Mouse (Mus musculus) neural tube, embryonic 12.5 days (tissue): ENCODE data around the gene Tns4. TPM values are rescaled to one million over a fixed set of nuclear protein-coding genes. Genes with fewer than 3 reads are reported as not detected.

Experiments used
- ATAC-seq: fragments of 200-750 bp; cut with Nextera tagmentation; 2 replicates; pipeline ENCODE4 v1.8.0; 2017; ENCODE audit warnings: low read depth, mild to moderate bottlenecking, moderate TSS enrichment, moderate library complexity; ENCODE audit not compliant: low FRiP score
- H3K27ac ChIP-seq: fragments of 300-500 bp; sonication (generic); 2 replicates; pipeline ENCODE4 v1.5.1; 2016
- H3K27me3 ChIP-seq: fragments of 300-500 bp; sonication (generic); replicated peaks from 2 replicates; pipeline ENCODE4 v1.6.1; 2016; ENCODE audit warnings: mild to moderate bottlenecking
- H3K36me3 ChIP-seq: fragments of 300-500 bp; sonication (generic); 2 replicates; pipeline ENCODE4 v1.6.1; 2016; ENCODE audit warnings: mild to moderate bottlenecking
- H3K4me1 ChIP-seq: fragments of 300-500 bp; sonication (generic); 2 replicates; pipeline ENCODE4 v1.6.1; 2016
- H3K4me2 ChIP-seq: fragments of 300-500 bp; sonication (generic); replicated peaks from 2 replicates; pipeline ENCODE4 v1.6.1; 2016; ENCODE audit warnings: mild to moderate bottlenecking
- H3K4me3 ChIP-seq: fragments of 300-500 bp; sonication (generic); 2 replicates; pipeline ENCODE4 v1.5.1; 2016
- H3K9ac ChIP-seq: fragments of 300-500 bp; sonication (generic); 2 replicates; pipeline ENCODE4 v1.6.1; 2016; ENCODE audit warnings: mild to moderate bottlenecking
- H3K9me3 ChIP-seq: fragments of 300-500 bp; sonication (generic); 2 replicates; pipeline ENCODE4 v1.6.1; 2016; ENCODE audit warnings: mild to moderate bottlenecking
- WGBS: fragments of 180-500 bp; shearing (Covaris S2); methylation state at CpG from one replicate; pipeline ENCODE4 v1.1.7; 2016; 5-methylcytosine and 5-hydroxymethylcytosine counted together
- polyA plus RNA-seq: library from polyadenylated mRNA; unstranded; fragments of >200 nt; fragmentation: Nextera tagmentation; extraction: Ambion mirVana; gene quantifications from 2 replicates; pipeline ENCODE4 v1.2.1, GENCODE M21; 2016

Gene Tns4
- polyA plus RNA-seq, 1 experiment from 2014 or later = 0.22 TPM

DNA sequence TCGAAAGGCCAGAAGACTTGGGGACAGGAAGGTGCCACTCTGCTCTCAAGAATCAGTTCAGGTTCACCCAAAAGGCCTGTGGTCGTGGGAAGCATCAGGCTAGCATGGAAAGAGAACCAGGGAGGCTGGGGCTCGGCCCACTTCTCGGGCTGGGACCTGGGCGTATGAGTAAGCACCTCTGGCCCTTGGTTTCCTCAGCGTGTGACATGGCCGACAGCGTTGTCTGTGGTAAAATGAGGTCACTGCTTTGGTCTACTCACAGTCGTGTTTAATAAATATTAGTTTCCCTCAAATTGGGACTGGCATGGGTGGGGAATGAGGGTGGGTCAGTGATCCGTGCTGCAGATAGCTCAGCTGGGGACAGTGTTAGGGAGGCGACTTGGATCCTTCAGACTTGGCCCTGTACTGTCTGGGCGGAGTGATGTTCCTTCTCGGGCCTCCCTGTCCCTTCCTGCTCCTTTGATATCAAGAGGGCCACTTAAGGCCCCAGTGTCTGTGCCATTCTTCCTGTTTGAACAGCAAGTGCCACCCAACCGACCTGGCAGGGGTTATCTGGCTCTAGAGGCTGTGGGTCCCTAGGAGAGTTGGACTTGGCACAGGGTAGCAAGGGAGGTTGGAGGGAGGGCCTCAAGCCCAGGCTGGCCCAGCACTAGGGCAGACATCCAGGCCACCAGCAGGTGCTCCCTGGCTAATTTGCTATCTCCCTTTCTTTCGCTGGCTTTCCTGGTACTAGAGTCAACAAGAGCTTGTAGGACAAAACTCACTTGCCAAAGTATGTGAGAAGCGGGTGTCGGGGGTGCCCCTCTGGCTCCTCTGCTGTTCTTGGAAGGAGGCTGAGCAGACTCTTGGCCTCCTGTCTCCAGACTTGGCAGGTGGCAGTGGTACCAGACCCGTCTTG lies 38.9 kb upstream of the Tns4 start:
- Histone ChIP-seq H3K9me3 (no peaks in the 10 kb centered on the region), H3K36me3 (no peaks in the 10 kb centered on the region), H3K4me2 (no peak overlapping the region), H3K27ac (no peak overlapping the region), H3K27me3 (0 out of 2 replicates have a peak, but pooled peaks cover 3% of the 10 kb centered on the region), H3K4me1 (peaks cover 43% of the 10 kb centered on the region), H3K9ac (no peak overlapping the region), H3K4me3 (no peak overlapping the region)
- ATAC-seq = no peak
- WGBS = 85% methylated on average over 18 of the region's 18 CpGs

DNA sequence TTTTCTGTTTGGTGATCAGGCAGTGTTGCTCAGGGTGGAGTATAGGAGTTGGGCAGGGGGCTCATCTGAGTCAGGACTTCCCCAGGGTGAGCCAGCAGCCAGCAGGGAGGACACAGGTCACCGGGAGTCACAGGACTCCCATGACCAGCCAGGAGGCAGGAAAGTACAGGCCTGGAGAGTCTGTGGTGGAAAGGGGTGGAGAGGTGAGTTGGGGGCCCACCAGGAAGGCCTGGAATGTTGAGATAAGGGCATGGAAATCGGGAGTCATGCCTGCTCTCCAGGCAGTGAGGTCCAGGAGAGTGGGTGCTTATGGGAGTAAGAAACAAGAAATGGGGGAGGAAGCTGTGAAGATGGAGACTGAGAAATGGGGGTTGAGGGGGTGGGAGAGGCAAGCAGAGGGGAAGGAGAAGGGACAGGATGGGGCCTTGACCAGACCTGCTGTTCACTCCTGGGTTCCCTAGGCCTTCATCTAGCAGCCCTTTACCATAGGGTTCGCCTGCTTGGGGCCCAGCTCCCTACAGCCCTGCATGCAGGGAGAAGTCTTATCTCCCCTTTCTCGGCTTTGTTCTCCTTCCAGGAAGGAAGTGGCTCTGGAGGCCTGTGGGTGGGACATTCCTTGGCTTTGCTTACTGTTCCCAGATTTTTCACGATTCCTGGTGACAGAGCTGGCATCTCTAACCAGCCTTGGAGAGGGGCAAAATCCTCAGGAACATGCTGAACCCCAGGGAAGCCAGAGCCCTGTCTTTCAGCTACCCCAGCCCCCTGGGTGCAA lies 37.6 kb upstream of the Tns4 start:
- H3K4me1 ChIP-seq = peaks cover 36% of the 10 kb centered on the region
- H3K27me3 ChIP-seq = 0 out of 2 replicates have a peak, but pooled peaks cover 3% of the 10 kb centered on the region
- H3K9me3 ChIP-seq = no peaks in the 10 kb centered on the region
- H3K36me3 ChIP-seq = no peaks in the 10 kb centered on the region
- no peak overlapping the region for H3K27ac ChIP-seq
- H3K9ac ChIP-seq = no peak overlapping the region
- no peak for ATAC-seq
- 56% methylated on average over 5 of the region's 5 CpGs for WGBS
- no peak overlapping the region for H3K4me3 ChIP-seq
- no peak overlapping the region for H3K4me2 ChIP-seq

DNA sequence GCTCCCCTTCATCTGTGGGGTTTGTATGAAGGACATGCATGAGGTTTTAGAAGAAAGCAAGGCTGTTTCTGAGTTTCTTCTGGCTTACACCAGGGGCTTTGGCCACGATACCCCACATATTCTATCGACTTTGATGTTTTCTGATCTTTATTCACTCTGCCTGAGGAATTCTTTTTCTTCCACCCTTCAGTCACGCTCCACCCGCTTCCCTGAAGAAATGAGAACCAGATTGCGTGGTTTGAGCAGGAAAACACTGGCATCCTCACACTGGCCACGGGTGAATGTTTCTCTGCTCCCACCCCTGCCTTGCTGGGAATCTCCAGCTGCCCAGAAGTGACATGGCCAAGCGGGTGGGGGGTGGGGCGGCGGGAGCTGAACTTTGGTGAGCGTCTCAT lies 35.5 kb upstream of the Tns4 start:
- H3K9ac ChIP-seq = no peak overlapping the region
- no peaks in the 10 kb centered on the region for H3K9me3 ChIP-seq
- no peak overlapping the region for H3K27ac ChIP-seq
- 0 out of 2 replicates have a peak, but pooled peaks cover 3% of the 10 kb centered on the region for H3K27me3 ChIP-seq
- H3K4me2 ChIP-seq = no peak overlapping the region
- 58% methylated on average over 10 of the region's 10 CpGs for WGBS
- peaks cover 48% of the 10 kb centered on the region for H3K4me1 ChIP-seq
- ATAC-seq = no peak
- H3K36me3 ChIP-seq = no peaks in the 10 kb centered on the region
- no peak overlapping the region for H3K4me3 ChIP-seq

DNA sequence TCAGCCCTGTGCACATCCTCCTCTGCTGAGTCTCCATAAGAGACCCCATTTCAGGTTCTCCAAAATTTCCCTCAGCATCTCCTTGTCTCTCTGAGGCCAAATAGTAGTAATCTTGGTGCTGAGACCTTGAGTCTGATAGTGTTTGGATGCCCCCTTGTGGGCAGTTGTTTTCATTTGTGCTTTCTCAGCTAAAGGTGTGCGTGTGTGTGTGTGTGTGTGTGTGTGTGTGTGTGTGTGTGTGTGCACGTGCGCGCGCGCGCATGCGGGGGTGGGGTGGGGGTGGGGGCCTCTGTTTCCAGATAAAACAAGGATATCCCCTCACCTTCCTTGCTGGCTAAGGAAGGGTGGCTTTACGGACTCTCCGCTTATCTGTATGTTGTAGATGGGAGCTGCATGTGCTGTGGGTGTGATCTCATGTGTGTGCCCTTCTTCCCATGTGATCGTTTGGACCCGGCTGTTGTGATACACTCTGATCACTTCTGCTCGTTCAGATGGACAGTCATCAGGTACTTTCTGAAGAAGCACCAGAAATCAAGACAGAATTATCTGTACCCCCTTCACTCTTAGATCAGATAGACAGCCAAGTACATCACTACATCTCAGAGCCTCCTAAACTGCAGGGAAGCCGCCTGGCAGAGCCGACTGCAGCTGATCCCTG lies 35.0 kb upstream of the Tns4 start:
- no peak overlapping the region for H3K4me3 ChIP-seq
- H3K27ac ChIP-seq = no peak overlapping the region
- no peak for ATAC-seq
- WGBS = 49% methylated on average over 15 of the region's 15 CpGs
- peaks cover 47% of the 10 kb centered on the region for H3K4me1 ChIP-seq
- 0 out of 2 replicates have a peak, but pooled peaks cover 3% of the 10 kb centered on the region for H3K27me3 ChIP-seq
- no peaks in the 10 kb centered on the region for H3K9me3 ChIP-seq
- H3K36me3 ChIP-seq = no peaks in the 10 kb centered on the region
- H3K4me2 ChIP-seq = no peak overlapping the region
- H3K9ac ChIP-seq = no peak overlapping the region

DNA sequence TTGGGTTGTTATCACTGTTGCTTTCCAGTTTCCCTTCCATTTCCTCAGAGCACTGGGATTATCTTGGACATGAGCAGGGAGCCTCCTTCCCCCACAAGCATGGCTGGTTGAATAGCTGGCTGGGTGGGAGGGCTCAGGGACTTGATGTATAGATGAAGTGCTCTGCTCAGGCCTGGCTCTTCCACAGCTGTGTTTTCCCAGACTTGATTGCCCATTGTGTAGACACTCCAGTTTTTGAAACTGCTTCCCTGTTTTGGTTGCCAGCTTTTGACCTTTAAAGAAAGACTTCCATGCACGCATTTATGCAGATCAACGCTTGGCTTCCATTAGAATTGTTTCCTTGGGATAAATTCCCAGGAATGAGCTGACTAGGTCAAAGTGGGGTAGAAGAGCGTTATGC lies 33.6 kb upstream of the Tns4 start:
- ATAC-seq = no peak
- H3K9me3 ChIP-seq = no peaks in the 10 kb centered on the region
- no peak overlapping the region for H3K4me2 ChIP-seq
- H3K27me3 ChIP-seq = no peaks in the 10 kb centered on the region
- H3K36me3 ChIP-seq = no peaks in the 10 kb centered on the region
- no peak overlapping the region for H3K9ac ChIP-seq
- no peak overlapping the region for H3K4me3 ChIP-seq
- peaks cover 47% of the 10 kb centered on the region for H3K4me1 ChIP-seq
- 21% methylated on average over 3 of the region's 3 CpGs for WGBS
- no peak overlapping the region for H3K27ac ChIP-seq

DNA sequence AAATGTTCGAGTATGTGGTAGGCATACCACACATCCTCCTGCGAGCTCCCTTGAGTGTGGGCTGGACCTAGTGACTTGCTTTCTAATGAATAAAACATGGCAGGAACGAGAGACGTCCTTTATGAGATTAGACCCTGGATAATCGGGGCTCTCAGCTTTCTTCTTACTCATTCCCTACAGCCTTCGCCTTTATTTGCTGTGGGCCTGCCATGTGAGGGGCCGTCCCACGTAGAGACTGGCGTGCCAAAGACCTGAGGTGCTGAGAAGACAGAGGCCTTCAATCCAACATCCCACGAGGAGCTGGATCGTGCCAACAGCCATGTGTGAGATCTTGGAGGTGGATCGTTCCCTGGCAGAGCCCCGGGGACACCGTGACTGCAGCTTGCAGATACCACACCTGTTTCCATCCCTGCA lies 32.1 kb upstream of the Tns4 start:
- H3K27me3 ChIP-seq = no peaks in the 10 kb centered on the region
- no peaks in the 10 kb centered on the region for H3K9me3 ChIP-seq
- H3K9ac ChIP-seq = no peak overlapping the region
- H3K4me3 ChIP-seq = no peak overlapping the region
- no peak overlapping the region for H3K4me2 ChIP-seq
- WGBS = 53% methylated on average over 14 of the region's 14 CpGs
- ATAC-seq = no peak
- no peak overlapping the region for H3K27ac ChIP-seq
- no peaks in the 10 kb centered on the region for H3K36me3 ChIP-seq
- H3K4me1 ChIP-seq = peaks cover 38% of the 10 kb centered on the region

DNA sequence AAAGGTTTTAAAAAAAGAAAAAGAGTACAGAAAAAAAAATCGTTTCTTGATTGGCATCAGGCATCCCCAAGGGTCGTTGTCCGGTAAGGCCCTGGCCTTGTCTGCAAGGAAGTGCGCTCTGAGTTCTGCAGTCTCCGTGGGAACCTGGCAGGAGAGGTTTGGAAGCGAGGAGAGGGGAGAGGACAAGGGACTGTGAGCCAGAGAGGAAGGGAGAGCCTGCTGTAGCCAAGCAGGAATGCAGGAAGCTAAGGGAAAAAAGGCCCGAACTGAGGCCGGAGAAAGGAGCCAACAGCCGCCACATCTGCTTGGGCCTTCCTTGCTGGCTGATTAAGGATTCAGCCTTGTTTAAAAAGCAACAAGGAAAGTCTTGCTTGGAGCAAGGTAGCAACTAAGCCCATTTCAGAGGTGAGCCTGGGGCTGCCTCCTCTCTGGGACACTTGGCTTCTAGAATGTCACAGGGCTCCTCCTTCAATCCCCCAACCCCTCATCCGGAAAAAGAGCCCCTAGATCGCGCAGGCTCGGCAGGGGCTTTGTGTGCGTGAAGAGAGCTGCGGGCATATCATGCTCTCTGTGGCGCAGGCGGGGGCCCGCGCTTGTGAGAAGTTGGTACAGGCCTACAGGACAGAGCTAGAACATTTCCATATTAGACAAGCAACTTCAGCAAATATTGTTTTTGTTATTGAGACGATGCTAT lies 31.6 kb upstream of the Tns4 start:
- no peaks in the 10 kb centered on the region for H3K27me3 ChIP-seq
- no peak overlapping the region for H3K4me2 ChIP-seq
- ATAC-seq = no peak
- H3K9me3 ChIP-seq = no peaks in the 10 kb centered on the region
- no peak overlapping the region for H3K27ac ChIP-seq
- no peak overlapping the region for H3K4me3 ChIP-seq
- H3K9ac ChIP-seq = 0 out of 2 replicates have a peak overlapping the region, but pooled peaks have one; percentile 1
- no peaks in the 10 kb centered on the region for H3K36me3 ChIP-seq
- WGBS = 55% methylated on average over 20 of the region's 20 CpGs
- peaks cover 38% of the 10 kb centered on the region for H3K4me1 ChIP-seq

DNA sequence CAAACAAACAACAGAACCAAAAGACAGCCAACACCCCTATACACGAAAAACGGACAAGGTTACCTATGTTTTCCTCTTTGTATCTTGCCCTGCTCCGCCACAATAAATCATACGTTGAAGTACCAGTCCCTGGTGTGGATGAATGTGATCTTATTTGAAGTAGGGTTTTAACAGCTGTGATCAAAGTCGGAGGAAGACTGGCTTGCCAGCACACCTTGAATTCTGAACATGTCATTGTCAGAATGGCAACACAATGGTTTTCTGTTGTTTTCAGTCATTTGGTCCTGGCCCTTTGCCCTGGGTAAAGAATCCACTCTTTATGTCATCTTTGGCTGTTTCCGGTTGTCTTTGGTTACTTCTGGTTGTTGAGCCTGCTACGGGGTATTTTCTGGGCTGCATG lies 29.9 kb upstream of the Tns4 start:
- Histone ChIP-seq H3K4me2 (no peak overlapping the region), H3K36me3 (no peaks in the 10 kb centered on the region), H3K4me3 (no peak overlapping the region), H3K9ac (no peak overlapping the region), H3K9me3 (no peaks in the 10 kb centered on the region), H3K4me1 (peaks cover 22% of the 10 kb centered on the region), H3K27ac (no peak overlapping the region), H3K27me3 (no peaks in the 10 kb centered on the region)
- 82% methylated on average over 7 of the region's 7 CpGs for WGBS
- ATAC-seq = no peak

DNA sequence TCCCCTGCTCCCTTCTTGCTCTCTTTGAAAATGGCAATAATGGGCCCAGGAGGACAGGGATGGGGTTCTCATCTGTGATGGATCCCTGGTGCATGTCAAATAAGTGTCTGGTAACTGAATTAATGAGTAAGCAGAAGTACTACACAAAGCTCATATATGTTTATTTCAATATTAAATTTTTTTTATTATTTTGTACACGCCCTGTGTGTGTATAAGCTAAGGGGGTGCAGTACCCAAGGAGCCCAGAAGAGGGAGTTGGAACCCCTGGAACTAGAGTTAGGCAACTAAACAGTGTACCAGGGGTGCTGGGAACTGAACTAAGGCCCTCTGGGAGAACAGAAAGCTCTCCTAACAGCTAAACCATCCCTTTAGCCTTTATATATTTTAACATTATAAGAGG lies 29.3 kb upstream of the Tns4 start:
- Histone ChIP-seq H3K27ac (no peak overlapping the region), H3K36me3 (no peaks in the 10 kb centered on the region)
- 97% methylated on average over 1 of the region's 1 CpGs for WGBS

DNA sequence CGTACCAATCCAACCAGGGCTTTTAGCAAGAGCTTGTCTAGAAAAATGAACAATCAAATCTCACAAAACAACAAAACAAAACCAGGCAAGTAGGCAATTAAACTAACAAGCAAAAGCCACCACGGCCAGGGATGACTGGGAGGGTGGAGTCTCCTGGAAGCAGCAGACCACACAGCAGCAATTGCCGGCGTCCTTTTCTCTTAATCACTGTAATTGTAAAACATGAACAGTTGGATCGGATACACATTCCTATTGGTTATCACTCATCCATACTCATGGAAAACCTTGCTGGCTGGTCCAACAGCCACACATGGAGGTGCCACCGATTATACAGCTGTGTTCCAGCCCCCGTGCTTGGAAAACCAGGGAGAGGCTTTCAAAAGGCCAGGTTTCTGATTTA lies 28.8 kb upstream of the Tns4 start:
- no peaks in the 10 kb centered on the region for H3K27me3 ChIP-seq
- 82% methylated on average over 7 of the region's 7 CpGs for WGBS
- no peak overlapping the region for H3K27ac ChIP-seq
- no peaks in the 10 kb centered on the region for H3K36me3 ChIP-seq
- no peak overlapping the region for H3K4me3 ChIP-seq
- peaks cover 25% of the 10 kb centered on the region for H3K4me1 ChIP-seq
- H3K4me2 ChIP-seq = no peak overlapping the region
- no peaks in the 10 kb centered on the region for H3K9me3 ChIP-seq
- no peak overlapping the region for H3K9ac ChIP-seq
- ATAC-seq = no peak

More for the DNA sequence above, 29.3 kb upstream of the Tns4 start:
- Histone ChIP-seq H3K9ac (no peak overlapping the region), H3K27me3 (no peaks in the 10 kb centered on the region), H3K4me3 (no peak overlapping the region), H3K4me1 (peaks cover 22% of the 10 kb centered on the region), H3K4me2 (no peak overlapping the region), H3K9me3 (no peaks in the 10 kb centered on the region)
- no peak for ATAC-seq

DNA sequence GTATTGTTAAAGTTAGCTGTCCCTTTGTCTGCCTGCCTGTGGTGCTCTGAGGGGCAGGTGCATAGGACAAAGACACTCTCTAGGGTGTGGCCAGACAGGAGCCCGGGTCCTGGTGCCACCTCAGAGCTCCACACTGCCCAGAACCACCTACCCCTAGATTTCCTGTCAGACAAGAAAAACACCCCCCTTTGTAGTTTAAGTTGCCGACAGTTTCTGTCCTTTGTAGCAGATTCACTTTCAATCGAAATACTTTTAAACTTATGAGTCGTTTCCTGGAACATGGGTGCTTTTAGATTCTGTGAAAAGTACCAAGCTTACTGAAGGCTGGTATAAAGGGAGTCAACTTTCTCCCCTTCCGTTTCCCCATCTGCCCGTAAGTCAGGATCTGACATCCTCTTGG lies 26.8 kb upstream of the Tns4 start:
- no peak overlapping the region for H3K4me3 ChIP-seq
- 78% methylated on average over 6 of the region's 6 CpGs for WGBS
- H3K9ac ChIP-seq = no peak overlapping the region
- no peak overlapping the region for H3K4me2 ChIP-seq
- H3K27me3 ChIP-seq = no peaks in the 10 kb centered on the region
- ATAC-seq = no peak
- H3K36me3 ChIP-seq = no peaks in the 10 kb centered on the region
- H3K9me3 ChIP-seq = no peaks in the 10 kb centered on the region
- H3K4me1 ChIP-seq = peaks cover 20% of the 10 kb centered on the region
- H3K27ac ChIP-seq = no peak overlapping the region
